Mouse (Mus musculus): Measurements from ENCODE around the gene Dusp1. TPM values are rescaled to one million over a fixed set of nuclear protein-coding genes. Genes with fewer than 3 reads are reported as not detected.

Gene Dusp1
- polyA plus RNA-seq, 1 experiment from 2014 or later = 465 TPM

DNA sequence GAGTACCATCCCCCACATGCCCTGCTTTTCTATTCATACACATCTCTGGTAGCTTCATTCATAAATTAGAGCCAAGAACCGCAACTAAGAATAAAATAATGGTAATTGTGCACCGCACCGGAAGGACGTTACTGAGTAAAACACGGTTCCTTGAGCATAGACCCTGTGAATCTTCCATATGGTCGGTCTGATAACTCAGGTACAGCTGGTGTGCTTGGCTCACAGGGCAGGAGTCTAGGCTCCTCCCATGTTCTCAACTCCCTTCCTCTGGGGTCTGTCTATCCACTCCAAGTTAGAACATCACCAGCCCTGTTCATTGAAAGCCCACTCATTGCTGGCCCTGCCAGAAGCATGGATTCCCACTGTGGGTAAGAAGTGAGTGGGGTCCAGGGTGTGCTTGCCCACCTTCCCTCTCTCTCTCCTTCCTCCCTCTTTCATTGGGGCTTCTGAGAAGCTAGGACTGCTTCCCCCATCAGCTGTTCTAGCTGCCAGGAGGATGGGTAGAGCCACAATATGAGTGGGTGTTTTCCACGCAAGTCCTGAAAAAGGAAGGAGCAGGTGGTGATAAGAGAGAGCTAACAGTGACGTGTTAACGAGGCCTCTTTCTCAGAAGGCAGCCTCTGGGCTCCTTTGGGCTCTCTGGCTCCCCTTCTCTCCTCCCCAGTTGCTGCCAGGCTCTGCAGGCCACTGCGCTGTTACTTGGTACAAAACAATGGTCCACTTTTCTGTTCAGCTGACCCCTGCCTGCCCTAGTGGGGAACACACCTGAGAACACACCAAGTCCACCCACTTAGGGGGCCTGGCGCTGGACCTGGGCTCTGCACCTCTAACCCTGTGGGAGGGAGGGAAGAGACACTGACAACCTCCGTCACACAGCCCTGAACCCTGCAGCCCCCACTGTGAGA is 14.1 kb upstream of the Dusp1 start:
- ChIA-PET CTCF (interaction anchor here (1.7 kb wide), 1 partner anchor 10 kb away, joined by 3 read pairs; no protein-coding TSS in a partner anchor), POLR2A (interaction anchor here (0.7 kb wide), 1 partner anchor 14 kb away, joined by 4 read pairs; the partner anchor contains the start of genes Dusp1 and Ergic1)
- no peak for DNase-seq (ENCODE audit: low read depth, low spot score)
- H3K27me3 ChIP-seq = no peaks in the 10 kb centered on the region
- no peak for TF ChIP-seq CTCF (IDR thresholded peaks at IDR 0.05)
- in situ Hi-C loops (cut with MboI; ENCODE audit: low pct_unique_long_range_greater_than_20kb) = no loop called here
- ATAC-seq = no peak

DNA sequence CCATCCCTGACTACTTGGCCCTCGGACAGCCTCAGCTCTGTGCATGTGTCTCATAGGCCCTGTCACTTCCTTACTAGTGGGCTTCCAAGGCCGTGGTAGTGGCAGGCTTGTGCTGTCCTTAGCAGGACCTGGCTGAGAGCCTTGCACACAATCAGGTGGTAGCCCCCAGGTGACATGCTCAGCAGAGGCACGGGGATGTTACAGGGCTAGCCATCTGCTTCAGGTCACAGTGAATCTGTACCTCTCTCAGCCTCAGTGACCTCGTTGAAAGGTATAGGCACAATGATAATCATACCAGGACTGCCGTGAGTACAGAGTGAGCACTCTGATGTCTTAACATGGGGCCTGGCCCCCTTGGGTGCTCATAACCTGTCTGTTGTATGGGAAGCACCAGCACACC is 12.8 kb upstream of the Dusp1 start:
- TF ChIP-seq CTCF (IDR thresholded peaks at IDR 0.05) = no peak
- no peak for DNase-seq (ENCODE audit: low read depth, low spot score)
- H3K27me3 ChIP-seq = no peaks in the 10 kb centered on the region
- in situ Hi-C loops (cut with MboI; ENCODE audit: low pct_unique_long_range_greater_than_20kb) = no loop called here
- CTCF ChIA-PET = interaction anchor here (2.7 kb wide), 1 partner anchor 8 kb away, joined by 7 read pairs; no protein-coding TSS in a partner anchor
- POLR2A ChIA-PET = no interaction called here
- ATAC-seq = no peak

GRCm38 (mm10) chr17:26574118-26574517 is 12.2 kb upstream of the Dusp1 start:
- DNase-seq (ENCODE audit: low read depth, low spot score) = no peak
- POLR2A ChIA-PET = no interaction called here
- no peak for ATAC-seq
- in situ Hi-C loops (cut with MboI; ENCODE audit: low pct_unique_long_range_greater_than_20kb) = no loop called here
- CTCF ChIA-PET = interaction anchor here (1.3 to 2.7 kb wide), 2 partner anchors 8 to 11 kb away, joined by 4 to 7 read pairs; no protein-coding TSS in a partner anchor
- H3K27me3 ChIP-seq = no peaks in the 10 kb centered on the region
- no peak for TF ChIP-seq CTCF (IDR thresholded peaks at IDR 0.05)

DNA sequence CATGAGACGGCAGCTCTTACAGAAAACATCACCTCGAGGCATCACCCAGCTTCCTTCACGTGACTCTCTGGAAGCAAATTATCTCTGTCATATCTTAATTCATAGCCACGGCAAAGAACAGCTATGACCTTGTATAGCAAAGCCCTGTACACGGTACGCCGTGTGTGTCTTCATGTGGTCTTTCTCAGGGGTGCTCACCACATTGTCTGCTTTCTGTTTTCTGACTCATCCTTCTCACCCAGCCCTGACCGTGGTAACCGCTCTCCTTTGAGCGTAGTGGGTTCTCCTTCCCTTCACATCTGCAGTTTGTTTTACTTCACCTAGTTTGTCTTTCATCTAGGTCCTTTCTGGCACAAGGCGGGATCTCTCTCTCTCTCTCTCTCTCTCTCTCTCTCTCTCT is 10.3 kb upstream of the Dusp1 start:
- H3K27me3 ChIP-seq = no peaks in the 10 kb centered on the region
- ChIA-PET POLR2A (interaction anchor here (4.0 kb wide), 1 partner anchor 65 kb away, joined by 15 read pairs; no protein-coding TSS in a partner anchor), CTCF (interaction anchor here (2.7 kb wide), 1 partner anchor 10 kb away, joined by 7 read pairs; no protein-coding TSS in a partner anchor)
- DNase-seq (ENCODE audit: low read depth, low spot score) = no peak
- no peak for TF ChIP-seq CTCF (IDR thresholded peaks at IDR 0.05)
- no peak for ATAC-seq
- in situ Hi-C loops (cut with MboI; ENCODE audit: low pct_unique_long_range_greater_than_20kb) = no loop called here

GRCm38 (mm10) chr17:26571377-26571776 is 9.4 kb upstream of the Dusp1 start:
- ChIA-PET POLR2A (interaction anchor here (1.0 to 4.0 kb wide), 2 partner anchors 9 to 64 kb away, joined by 3 to 15 read pairs; no protein-coding TSS in a partner anchor), CTCF (interaction anchor here (1.3 kb wide), 1 partner anchor 51 kb away, joined by 3 read pairs; no protein-coding TSS in a partner anchor)
- ATAC-seq = peak; percentile 21
- in situ Hi-C loops (cut with MboI; ENCODE audit: low pct_unique_long_range_greater_than_20kb) = no loop called here
- TF ChIP-seq CTCF (IDR thresholded peaks at IDR 0.05) = no peak
- no peaks in the 10 kb centered on the region for H3K27me3 ChIP-seq
- no peak for DNase-seq (ENCODE audit: low read depth, low spot score)

DNA sequence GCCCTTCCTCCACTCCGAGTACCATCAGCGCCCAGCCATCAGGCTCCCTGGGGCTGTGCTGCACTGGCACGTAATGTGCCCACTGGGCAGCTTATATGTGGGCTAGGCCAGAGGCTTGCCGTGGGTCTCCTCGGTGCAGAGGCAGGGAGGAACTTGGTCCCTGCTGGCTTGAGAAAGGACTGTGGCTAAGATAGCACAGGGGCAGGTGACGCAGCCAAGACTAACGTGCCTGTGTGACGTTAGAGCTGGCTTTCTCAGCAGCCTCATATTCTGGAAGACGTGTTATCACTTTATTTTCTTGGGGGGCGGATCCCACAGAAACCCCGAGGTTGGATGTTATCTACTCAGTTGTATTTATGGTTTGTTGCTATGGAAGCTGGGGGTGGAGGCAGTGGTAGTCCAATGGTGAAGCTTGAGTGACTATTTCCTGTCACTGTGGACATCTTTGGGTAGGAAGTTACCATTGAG is 8.8 kb upstream of the Dusp1 start:
- ChIA-PET POLR2A (interaction anchor here (0.9 to 4.0 kb wide), 4 partner anchors 8 to 63 kb away, joined by 3 to 15 read pairs (median 4); no protein-coding TSS in a partner anchor), CTCF (interaction anchor here (1.3 to 1.5 kb wide), 3 partner anchors 9 to 62 kb away, joined by 3 to 4 read pairs (median 3); no protein-coding TSS in a partner anchor)
- H3K27me3 ChIP-seq = no peaks in the 10 kb centered on the region
- no peak for ATAC-seq
- DNase-seq (ENCODE audit: low read depth, low spot score) = no peak
- TF ChIP-seq CTCF (IDR thresholded peaks at IDR 0.05) = no peak
- in situ Hi-C loops (cut with MboI; ENCODE audit: low pct_unique_long_range_greater_than_20kb) = no loop called here

- ChIA-PET CTCF (interaction anchor here (1.4 to 1.5 kb wide), 2 partner anchors 10 to 61 kb away, joined by 3 to 4 read pairs; no protein-coding TSS in a partner anchor), POLR2A (interaction anchor here (0.9 to 4.0 kb wide), 4 partner anchors 10 to 62 kb away, joined by 3 to 15 read pairs (median 4); no protein-coding TSS in a partner anchor)
- no peak for TF ChIP-seq CTCF (IDR thresholded peaks at IDR 0.05)
- in situ Hi-C loops (cut with MboI; ENCODE audit: low pct_unique_long_range_greater_than_20kb) = no loop called here
- ATAC-seq (no peak), DNase-seq (ENCODE audit: low read depth, low spot score) (no peak)
- no peaks in the 10 kb centered on the region for H3K27me3 ChIP-seq
Observed at GRCm38 (mm10) chr17:26569594-26570350, 7.8 kb upstream of the Dusp1 start.

DNA sequence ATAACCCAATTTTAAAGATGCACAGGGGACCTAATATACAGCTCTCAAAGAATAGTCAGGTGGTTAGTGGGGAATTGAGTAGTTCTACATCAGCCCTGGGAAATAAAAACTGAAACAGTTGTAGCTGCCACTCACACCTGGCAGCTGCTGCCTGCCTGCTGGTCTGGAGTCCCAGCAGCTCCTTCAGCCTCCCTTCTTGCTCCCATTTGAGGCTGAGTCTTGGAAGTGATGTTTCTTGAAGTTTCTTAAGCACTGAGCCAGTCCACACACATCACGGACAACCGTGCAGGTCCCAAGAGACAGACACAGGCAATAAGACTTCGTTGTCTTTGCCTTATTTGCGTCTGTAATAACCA is 5.9 kb upstream of the Dusp1 start:
- in situ Hi-C loops (cut with MboI; ENCODE audit: low pct_unique_long_range_greater_than_20kb) = no loop called here
- ATAC-seq (no peak), DNase-seq (ENCODE audit: low read depth, low spot score) (no peak)
- ChIA-PET CTCF (no interaction called here), POLR2A (no interaction called here)
- TF ChIP-seq CTCF (IDR thresholded peaks at IDR 0.05) = no peak
- H3K27me3 ChIP-seq = no peaks in the 10 kb centered on the region

GRCm38 (mm10) chr17:26567142-26567817 is 5.4 kb upstream of the Dusp1 start:
- in situ Hi-C loops (cut with MboI; ENCODE audit: low pct_unique_long_range_greater_than_20kb) = no loop called here
- CTCF ChIA-PET = no interaction called here

More at GRCm38 (mm10) chr17:26567142-26567817, 5.4 kb upstream of the Dusp1 start:
- no peaks in the 10 kb centered on the region for H3K27me3 ChIP-seq
- POLR2A ChIA-PET = interaction anchor here (0.6 kb wide), 1 partner anchor 60 kb away, joined by 4 read pairs; no protein-coding TSS in a partner anchor
- TF ChIP-seq CTCF (IDR thresholded peaks at IDR 0.05) = no peak
- DNase-seq (ENCODE audit: low read depth, low spot score) (no peak), ATAC-seq (no peak)

Data from Patski (cell line).